Mouse (Mus musculus) c-Kit-negative CD71-positive TER-119-positive erythroid progenitor cells, embryonic 14.5 days (primary cell): ENCODE data around the gene Col4a4.

Experiments
- DNase-seq: peaks from one replicate; pipeline ENCODE4 v3.0.0-alpha.2; 2013; ENCODE audit warnings: low read depth, low spot score

The Col4a4 gene

DNA sequence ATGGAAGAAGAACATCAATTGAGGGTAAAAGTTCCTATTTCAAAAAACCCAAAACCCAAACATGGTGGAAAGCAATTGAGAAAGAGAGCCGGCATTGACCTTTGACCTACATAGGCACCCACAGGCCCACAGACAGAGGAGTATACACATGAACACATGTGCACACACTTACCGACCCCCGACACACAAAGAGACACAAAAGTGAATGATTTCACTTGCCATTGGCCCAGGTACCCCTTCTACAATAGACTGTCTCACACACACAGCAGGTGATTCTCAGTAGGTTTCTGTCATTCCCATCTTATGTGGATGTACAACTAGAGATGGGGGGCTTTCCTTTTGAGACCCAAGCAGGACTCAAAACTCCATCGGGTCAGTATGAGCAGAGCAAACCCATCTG lies 110.8 kb downstream of the Col4a4 start:
- no peak for DNase-seq

DNA sequence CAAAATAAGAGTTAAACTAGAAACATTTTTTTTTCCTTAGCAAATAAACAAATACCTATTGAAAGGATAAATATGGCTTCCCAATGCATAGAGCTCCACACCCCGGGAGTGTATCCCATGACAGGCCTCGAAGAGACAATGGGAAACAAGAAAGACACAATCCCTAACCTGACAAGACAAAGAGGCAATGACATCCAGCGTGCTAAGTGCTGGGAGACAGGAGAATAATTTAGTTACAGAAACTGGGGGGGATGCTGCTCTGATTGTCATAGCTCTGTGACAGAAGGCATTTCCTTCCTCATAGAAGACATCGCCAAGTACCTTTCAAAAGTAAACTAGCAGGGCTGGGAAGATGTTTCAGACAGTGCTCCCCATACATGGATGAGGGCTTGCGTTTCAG lies 111.4 kb downstream of the Col4a4 start:
- no peak for DNase-seq

DNA sequence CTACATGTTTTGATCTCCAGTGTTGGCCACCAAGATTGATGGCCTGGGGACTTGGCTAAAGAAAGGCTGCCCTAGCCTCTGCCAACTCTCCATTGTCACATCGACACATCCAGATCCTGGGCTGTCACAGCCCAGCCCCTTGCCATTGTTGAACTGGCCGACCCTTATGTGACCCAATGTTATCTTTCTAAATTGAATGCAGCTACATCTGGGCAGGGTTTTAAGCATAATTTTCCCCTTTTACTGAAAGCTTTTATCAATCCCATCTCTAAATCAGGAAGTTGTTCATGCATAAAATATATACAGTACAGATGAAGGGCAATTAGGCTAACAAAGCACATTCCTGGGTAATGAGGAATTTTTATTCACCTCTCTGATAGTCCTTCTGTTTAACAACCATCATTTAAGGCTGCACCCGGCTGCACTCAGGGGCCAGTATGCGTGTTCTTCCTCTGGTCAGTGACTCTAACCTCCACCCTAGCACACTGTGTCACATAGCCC lies 112.1 kb downstream of the Col4a4 start:
- DNase-seq: no peak

DNA sequence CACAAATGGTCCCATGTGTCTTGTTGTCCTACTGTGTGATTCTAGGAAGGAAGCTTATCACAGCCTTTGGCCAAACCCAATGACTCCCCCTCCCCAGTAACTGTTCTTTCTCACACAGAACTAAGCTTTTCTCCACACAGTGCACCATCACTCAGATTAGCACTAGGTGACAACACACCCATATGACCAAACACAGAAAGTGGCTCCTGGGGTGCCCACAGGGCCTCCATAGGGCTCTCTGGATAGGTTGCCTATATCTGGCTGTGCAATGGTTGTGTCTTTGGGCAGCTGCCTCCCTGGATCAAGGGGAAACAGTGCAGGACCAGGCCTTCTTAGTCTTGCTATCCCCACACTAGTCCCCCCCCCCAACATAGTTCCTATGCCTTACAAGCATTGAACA lies 113.2 kb downstream of the Col4a4 start:
- DNase-seq: no peak

DNA sequence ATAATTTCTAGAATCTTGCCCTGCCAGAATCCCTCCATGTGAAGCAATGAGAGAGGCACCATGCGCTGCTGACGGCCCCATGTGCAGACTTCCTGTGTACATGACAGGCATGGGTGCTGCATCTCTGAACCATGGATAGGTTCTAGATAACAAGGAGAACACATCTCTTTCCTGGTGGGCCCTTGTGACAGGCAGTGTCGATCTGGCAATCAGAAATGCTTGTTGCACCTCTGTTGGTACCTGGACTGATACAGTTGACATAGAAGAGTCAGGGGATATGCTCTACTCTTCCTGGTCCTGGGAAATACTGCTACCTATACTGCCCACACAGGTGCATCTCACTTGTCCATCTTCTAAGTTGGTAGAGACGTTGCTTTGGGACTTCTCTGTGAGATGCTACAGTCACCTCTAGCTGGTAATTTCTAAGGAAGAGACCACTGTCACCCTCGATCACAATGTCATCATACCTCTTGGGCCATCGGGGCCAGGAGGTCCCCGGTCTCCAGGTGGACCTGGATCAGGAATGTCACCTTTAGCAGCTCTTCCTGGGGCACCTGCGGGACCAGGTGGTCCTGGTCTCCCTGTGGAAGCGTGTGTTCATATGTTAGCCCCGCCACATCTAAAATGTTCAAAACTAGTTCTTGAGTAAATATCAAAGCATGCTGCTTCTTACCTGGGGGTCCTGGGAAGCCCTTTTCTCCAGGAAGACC lies 116.0 kb downstream of the Col4a4 start:
- no peak for DNase-seq

DNA sequence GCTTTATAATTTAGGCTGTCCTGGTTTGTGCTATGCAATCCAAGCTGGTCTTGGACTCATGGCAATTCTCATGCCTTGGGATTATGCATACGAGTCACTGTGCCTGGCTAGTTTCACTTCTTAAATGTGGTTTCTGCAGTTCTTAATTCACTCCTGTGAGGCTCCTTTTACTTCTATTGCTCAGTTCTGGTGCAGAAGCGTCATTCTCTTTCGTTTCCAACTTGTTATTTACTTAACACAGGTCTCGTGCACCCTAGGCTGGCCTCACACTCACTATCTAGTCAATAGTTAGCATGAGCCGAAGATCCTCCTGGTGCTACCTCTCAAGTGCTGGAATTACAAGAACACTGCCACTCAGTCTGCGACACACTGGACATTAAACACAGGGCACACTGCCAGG lies 117.8 kb downstream of the Col4a4 start:
- DNase-seq: no peak

DNA sequence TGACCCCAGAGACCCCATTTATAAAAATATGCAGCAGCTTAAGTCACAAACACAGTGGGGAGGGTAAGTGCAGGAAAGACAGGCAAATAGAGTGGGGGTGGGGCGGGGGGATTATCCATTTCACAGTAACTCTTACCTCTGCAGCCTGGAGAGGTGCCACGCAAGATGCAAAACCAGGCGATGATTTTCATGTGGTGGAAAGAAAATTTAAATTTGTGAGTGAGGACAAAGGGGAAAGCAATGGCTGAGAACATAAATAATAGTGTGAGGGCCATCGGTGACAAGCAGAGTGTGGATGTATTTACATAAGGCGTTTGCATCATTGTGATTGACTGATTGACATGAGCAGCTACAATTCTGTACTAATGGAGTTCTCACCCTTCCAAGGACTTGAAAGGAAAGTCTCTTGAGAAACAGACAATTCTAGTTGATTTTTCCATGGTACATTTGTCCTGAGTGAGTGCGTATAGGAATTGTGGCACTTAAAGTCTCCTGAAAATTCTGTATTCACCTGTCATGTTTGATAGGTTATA lies 121.3 kb downstream of the Col4a4 start:
- DNase-seq: no peak

DNA sequence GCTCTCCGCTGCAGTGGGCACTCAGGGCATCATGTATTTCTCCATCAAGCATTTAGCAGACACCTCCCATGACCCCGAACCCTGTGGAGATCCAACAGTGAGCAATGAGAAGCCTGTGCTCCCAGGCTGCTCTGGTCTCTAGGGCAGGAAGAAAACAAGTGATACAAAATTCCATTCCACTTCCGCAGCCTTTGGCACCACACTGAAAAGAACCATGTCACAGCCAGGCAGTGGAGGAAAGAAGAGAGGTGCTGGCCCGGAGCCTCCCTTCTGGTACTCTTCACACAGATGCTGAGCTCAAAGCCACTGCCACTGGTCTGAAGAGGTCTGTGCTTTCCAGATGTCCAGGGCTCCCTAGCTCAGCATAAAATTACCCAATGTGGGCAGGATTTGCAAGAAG lies 125.6 kb downstream of the Col4a4 start:
- DNase-seq: no peak

DNA sequence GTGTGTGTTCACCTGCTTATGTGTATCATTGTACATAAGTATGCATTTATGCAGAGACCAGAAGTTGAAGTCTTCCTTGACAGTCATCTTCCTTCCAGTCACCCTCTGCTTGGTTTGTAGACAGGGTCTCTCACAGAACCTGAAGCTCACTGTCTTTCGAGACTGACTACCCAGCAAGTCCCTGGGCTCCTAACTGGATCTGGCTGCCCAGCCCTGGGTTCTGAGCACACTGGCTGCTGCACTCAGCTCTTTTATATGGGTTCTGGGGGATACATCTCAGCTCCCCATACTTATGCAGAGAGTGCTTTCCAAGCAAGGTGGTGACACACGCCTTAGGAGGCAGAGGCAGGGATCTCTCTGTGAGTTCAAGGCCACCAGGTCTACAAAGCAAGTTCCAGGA lies 126.7 kb downstream of the Col4a4 start:
- no peak for DNase-seq

DNA sequence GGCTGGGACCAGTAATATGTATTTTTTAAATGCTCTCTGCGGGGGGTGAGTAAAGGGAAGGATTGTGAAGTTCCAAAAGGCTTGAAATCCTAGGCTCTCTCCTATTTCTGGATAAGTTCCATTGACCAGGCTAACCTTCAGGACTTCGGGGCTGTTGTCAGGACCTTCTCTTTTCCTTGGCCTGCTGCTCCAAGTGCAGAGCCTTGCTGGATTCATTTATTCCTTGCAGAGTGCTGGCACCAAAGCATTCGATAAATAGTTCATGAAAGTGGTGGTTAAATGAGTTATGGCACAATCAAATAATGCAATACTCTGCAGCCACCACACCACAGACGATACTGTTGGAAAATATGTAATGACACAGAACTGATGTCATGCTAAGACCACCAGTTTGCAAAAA lies 127.3 kb downstream of the Col4a4 start:
- DNase-seq: no peak

DNA sequence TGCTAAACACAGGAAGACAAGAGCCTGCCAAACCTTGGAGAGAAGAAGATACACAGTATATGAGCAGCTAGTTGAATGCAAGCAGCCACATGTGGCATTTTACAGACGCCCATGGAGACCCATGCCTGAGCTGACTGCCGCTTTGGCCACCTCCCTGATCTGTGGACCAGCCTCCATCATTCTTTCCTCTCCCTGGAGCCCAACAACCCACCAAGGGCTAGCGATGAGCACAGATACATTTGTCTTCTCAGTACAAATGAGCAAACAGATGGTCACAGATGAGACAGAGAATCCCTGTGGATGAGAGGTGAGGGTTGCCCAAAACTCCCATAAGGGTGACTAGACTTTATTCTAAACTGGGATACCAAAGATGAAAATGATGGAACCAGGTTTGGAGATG lies 132.6 kb downstream of the Col4a4 start:
- DNase-seq: no peak

DNA sequence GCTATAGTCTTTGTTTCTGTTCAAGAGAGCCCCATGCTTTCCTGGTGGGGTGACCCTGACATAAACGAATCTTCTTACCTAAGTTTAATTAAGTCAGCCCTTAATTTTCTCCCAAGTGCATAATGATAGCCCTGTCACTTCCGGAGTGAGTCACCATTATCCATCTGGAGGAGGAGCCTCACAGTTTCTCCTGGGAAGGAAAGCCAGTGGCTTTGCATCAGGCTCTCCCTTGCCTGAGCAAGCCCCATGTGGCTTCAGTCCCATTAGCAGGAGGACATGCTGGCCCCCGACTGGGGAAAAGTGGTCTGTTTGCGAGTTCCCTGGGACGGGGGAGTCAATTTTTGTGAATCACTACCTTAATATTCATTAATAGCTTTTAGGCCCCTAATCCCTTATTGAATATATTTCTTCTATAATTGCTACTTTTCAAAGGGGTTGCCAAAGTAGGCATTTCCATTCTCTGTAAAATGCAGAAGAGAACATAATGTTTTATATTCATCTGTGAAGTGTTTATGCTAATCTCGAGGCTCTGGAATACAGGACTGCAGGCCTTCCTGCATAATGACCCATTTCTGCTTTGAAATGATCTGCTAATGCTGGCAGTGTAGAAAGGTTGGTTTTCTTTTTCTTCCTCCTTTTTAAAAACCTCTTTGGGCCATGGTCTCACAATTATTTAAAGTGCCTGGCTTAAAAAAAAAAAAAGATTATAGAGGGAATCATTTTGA lies 134.6 kb downstream of the Col4a4 start:
- DNase-seq: no peak

DNA sequence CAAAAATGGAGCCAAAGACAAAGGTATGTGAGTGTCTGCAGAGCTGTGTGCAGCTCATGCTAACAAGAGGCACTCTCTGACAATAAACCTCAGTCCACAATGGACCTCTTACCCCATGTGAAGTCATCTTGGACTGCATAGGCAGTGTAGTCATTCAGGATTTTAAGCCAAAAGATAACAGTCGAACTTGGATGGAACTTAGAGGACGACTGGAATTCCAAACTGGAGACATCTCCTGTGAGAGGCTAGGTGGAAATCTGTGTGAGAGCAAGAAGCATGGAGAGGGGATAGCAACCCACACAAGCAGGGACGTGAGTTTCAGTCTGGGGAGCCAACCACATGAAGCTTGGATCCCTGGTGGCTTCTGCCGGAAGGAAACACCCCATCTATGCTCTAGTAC lies 136.8 kb downstream of the Col4a4 start:
- DNase-seq: no peak

DNA sequence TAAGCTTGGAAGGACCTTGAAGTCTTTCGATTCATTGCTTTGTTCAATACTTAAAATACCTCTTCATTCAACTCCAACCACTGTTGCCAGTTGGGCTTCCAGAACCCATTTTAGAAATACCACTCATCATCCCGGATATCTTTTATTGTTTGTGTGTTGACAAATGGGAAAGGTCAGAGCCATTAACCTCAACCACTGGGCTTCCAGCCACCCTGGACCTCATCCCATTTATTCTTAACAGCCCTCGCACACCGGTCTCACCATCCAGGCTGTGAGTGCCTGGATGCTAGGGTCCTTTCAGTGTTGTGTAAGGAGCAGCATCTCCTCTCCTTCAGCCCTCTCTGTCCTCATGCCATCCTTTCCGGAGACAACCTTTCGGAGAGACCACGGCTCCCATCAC lies 140.6 kb downstream of the Col4a4 start:
- DNase-seq: no peak

DNA sequence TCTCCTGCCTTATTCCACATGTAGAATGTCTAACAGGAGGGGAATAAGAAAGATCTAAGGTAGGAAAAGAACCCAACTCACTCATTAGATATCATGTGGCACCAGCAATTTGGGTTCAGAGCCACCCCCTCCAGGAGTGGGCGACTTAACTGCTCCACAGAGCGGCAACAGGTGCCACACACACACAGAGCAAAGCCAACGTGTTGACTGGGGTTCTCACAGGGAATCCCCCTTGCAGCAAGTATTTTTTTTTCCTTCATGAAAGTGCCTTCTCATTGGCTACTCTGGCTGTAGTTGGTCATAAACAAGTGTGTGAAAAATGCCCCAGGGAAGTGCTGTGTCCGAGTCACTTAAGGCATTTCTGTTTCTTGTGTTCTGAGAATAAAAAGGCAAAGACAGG lies 143.1 kb downstream of the Col4a4 start:
- DNase-seq: no peak

DNA sequence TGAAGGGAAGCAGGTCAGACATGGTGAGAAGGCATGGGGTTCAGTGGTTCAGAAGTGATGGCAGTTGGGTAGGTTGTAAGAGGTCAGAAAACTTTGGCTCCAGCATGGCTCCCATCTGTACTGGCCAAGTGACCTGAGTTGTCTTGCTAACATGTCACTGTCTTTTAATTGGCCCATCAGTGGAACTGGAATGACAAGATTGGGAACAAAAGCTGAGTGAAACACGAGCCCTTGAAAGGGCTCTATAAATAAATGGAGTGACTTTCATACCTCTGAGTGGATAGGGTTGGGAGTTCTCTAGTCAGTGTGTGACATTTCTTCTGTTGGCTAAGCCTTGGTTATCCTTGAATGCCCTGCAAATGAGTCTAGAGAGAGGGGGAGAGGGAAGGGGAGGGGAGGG lies 146.5 kb downstream of the Col4a4 start:
- DNase-seq: no peak

DNA sequence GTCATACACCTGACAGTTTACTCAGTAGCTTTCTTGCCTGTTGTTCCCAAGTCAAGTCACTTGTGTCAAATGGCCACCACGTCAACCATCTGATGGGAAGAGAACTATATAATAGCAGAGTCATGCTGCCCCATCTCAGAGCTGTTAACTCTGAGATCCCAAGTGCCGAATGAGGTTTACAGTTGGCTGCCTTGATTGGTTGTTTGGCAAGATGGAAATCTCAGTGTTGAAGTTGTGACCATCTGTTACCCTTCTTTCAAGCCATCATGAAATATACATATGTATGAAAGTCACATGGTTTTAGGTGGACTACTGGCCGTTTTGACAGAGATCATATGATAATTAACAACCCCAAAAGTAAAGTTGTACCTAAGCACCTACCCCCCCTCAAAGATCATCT lies 149.4 kb downstream of the Col4a4 start:
- DNase-seq: no peak

DNA sequence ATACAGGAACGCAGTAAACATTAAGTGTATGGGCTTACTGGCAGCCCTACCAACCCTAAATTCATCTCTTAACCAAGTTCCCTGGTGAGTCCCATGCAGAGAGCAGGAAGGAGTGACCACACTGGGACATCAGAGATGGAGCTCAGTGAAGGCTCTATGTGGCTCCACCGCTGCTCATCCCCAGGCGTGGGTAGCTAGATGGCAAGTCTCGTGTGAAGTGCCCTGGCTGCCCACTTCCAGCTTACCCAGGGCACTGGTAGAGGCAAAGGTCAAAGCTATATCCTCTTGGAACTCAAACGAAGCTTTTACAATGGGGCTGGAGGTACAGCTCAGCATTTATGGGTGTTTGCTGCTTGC lies 153.0 kb downstream of the Col4a4 start:
- DNase-seq: no peak

DNA sequence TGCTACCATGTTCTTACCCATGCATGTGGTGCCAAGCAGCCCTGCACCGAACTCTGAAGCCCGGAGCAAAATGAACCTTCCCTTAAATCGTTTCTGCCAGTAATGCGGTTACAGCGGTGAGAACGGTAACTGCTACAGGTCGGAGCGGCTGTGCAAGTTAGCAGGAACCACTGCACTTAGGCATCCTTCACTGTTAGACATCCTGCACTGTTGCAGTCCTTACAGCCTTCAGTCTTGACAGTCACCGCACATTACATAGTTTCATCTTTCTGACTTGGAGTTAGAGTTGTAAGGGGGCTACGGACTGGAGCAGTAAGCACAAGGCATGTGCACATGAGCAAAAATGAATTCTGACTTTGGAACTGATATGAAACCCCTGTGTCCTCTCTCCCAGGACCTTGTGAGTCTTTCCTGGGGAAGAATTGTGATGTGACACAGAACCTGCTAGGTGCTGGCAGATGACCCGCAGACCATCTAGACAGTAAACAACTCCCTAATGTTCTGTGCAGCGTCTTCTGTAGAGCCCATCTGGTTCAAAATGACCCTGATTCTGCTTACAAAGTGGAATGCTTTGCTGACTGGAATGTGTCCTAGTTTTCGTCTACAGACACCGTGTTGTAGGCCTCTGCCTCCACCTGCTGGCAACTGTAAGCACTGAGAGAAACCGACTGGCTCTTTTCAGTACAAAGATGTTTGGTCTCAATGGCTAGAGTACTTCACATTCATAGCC lies 153.6 kb downstream of the Col4a4 start:
- DNase-seq: no peak

DNA sequence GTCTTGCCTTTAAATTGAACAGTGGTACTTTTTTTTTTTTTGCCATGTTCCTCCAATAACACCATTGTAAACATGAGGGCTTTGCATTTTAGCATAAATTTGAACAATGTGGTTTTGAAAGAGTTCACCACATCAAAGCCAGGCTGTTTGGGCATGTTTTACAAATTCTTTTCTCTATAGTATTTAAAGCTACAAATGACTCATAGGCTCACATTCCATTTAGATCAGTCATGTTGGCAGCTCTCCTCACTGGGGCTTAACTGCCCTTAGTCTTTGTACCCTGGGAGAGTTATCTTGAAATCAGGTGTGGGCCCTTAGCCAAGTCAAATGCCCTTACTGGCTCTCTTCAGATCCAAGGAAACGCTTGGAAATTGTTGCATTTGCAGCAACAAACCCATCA lies 157.6 kb downstream of the Col4a4 start:
- DNase-seq: no peak

DNA sequence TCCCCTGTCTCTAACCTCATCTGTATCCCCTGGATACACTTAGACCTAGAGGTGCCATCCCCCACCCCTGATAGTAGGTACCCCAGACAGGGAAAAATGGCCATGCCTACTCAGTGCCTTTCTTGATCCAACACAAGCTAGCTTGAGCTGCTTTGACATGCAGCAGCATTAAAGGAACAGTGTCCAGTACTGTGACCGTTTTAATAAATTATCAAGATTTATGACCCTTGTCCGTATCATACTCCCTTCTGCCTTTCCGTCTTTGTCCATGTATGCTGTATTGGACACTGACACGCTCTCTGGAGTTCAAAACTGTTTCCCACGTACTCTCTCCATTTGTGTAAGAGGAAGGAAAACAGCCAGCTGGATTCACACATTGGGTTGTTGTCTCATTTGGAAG lies 158.9 kb downstream of the Col4a4 start:
- DNase-seq: no peak

DNA sequence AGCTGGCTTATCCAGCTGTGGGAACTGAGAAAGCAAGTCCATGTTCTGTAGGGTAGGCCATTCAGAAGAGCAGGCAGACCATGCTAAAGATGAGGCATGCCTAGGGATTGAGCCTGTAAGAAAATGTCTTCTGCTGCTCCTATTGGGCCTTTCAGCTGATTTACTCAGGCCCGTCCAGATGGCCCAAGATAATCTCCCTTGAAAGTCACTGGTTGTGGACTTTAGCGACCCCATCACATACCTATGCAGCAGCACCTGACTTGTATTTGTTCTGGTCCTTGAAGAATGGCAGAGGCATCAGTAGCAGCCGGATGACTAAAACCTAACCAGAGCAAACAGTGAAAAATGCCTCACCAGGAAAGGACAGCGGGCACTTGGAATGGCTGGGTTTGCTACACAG lies 171.0 kb downstream of the Col4a4 start:
- no peak for DNase-seq
